Mouse (Mus musculus) heart, adult 2 months (tissue): ENCODE results near the gene Prss33.

ENCODE experiments used
- CTCF ChIP-seq: fragments of 200-600 bp; IDR thresholded peaks from 2 replicates; pipeline ENCODE4 v1.8.1; 2022; ENCODE audit warnings: antibody characterized with exemption, mild to moderate bottlenecking, moderate library complexity
- EP300 ChIP-seq: fragments of 200-500 bp; IDR thresholded peaks from 2 replicates; pipeline ENCODE4 v1.6.1; 2011; ENCODE audit warnings: low read depth, low read length, control low read depth; ENCODE audit not compliant: insufficient read depth

- TF ChIP-seq CTCF (no peak), EP300 (no peak)
These were observed 31.3 kb downstream of the Prss33 start for GRCm38 (mm10) chr17:23804426-23805085.
